Mouse (Mus musculus) kidney, adult 10 weeks (tissue): ENCODE data around the gene Olfr322. TPM values are rescaled to one million over a fixed set of nuclear protein-coding genes. Genes with fewer than 3 reads are reported as not detected.

ENCODE experiments used
- polyA plus RNA-seq: library from polyadenylated mRNA; stranded (reverse); fragments of 350-450 nt; fragmentation: Illumina TruSeq; extraction: RNeasy Lipid Tissue Mini Kit (QIAGEN cat#74804); gene quantifications from one replicate; pipeline ENCODE4 v1.2.3, GENCODE M21; 2014; ENCODE audit warnings: low read depth, low replicate concordance

The Olfr322 gene
- not detected for polyA plus RNA-seq

GRCm38 (mm10) chr11:58658596-58658995, at the start of gene Olfr322:
Gene Olfr322, plus strand, starts transcription at chr11:58658782.

GRCm38 (mm10) chr11:58615975-58616374, 42.6 kb upstream of the Olfr322 start, which contains the start of gene 2210407C18Rik:
Gene 2210407C18Rik, minus strand, starts transcription at chr11:58616075.

GRCm38 (mm10) chr11:58630401-58630800, 28.2 kb upstream of the Olfr322 start, which contains the start of gene Olfr323:
Gene Olfr323, minus strand, starts transcription at chr11:58630501.

GRCm38 (mm10) chr11:58640272-58640867, 18.2 kb upstream of the Olfr322 start, which contains the start of gene Trim58:
Gene Trim58, plus strand, starts transcription at chr11:58640465.

GRCm38 (mm10) chr11:58680799-58681198, 22.2 kb downstream of the Olfr322 start, which contains the start of gene Olfr320:
Gene Olfr320, plus strand, starts transcription at chr11:58681099.

GRCm38 (mm10) chr11:58698862-58699261, 40.3 kb downstream of the Olfr322 start, which contains the start of gene Olfr319:
Gene Olfr319, plus strand, starts transcription at chr11:58699162.

Other genes with a start within 250 kb of the Olfr322 start
- gene 1810065E05Rik, start 237.7 kb upstream of the Olfr322 start, polyA plus RNA-seq, result not detected
- not detected for gene Gm12253, start 226.2 kb upstream of the Olfr322 start, polyA plus RNA-seq
- gene Lypd9, start 205.9 kb upstream of the Olfr322 start, polyA plus RNA-seq, result not detected
- gene Olfr30, start 196.5 kb upstream of the Olfr322 start, polyA plus RNA-seq, result not detected
- not detected for gene Olfr332, start 166.2 kb upstream of the Olfr322 start, polyA plus RNA-seq
- not detected for gene Olfr331, start 156.2 kb upstream of the Olfr322 start, polyA plus RNA-seq
- gene Olfr330, start 123.9 kb upstream of the Olfr322 start, polyA plus RNA-seq, result not detected
- gene Olfr329-ps, start 112.4 kb upstream of the Olfr322 start, polyA plus RNA-seq, result not detected
- not detected for gene Olfr328, start 103.1 kb upstream of the Olfr322 start, polyA plus RNA-seq
- not detected for gene Olfr224, start 88.2 kb upstream of the Olfr322 start, polyA plus RNA-seq
- gene Olfr325, start 81.1 kb upstream of the Olfr322 start, polyA plus RNA-seq, result not detected
- gene Olfr324, start 63.7 kb upstream of the Olfr322 start, polyA plus RNA-seq, result not detected
- not detected for gene 2210407C18Rik, start 42.7 kb upstream of the Olfr322 start, polyA plus RNA-seq
- gene Olfr323, start 28.3 kb upstream of the Olfr322 start, polyA plus RNA-seq, result not detected
- gene Trim58, start 18.3 kb upstream of the Olfr322 start, polyA plus RNA-seq, result not detected
- gene Olfr320, start 22.3 kb downstream of the Olfr322 start, polyA plus RNA-seq, result not detected
- not detected for gene Olfr319, start 40.4 kb downstream of the Olfr322 start, polyA plus RNA-seq
- gene Olfr318, start 65.2 kb downstream of the Olfr322 start, polyA plus RNA-seq, result not detected
- gene Olfr317, start 80.4 kb downstream of the Olfr322 start, polyA plus RNA-seq, result not detected
- not detected for gene Olfr316, start 94.0 kb downstream of the Olfr322 start, polyA plus RNA-seq
- not detected for gene Olfr315, start 114.4 kb downstream of the Olfr322 start, polyA plus RNA-seq
- not detected for gene Olfr314, start 124.2 kb downstream of the Olfr322 start, polyA plus RNA-seq
- not detected for gene Fam183b, start 143.2 kb downstream of the Olfr322 start, polyA plus RNA-seq
- not detected for gene Olfr313, start 156.2 kb downstream of the Olfr322 start, polyA plus RNA-seq
- gene Olfr312, start 170.5 kb downstream of the Olfr322 start, polyA plus RNA-seq, result not detected
- gene Olfr311, start 180.5 kb downstream of the Olfr322 start, polyA plus RNA-seq, result not detected
- gene Gm12258, start 188.4 kb downstream of the Olfr322 start, polyA plus RNA-seq, result 6.3 TPM
- gene 2810021J22Rik, start 208.4 kb downstream of the Olfr322 start, polyA plus RNA-seq, result 8.4 TPM
- 7.6 TPM for gene Zfp39, start 245.4 kb downstream of the Olfr322 start, polyA plus RNA-seq